Mouse (Mus musculus) CH12.LX (cell line): ENCODE results near the gene Nfix. TPM values are rescaled to one million over a fixed set of nuclear protein-coding genes. Genes with fewer than 3 reads are reported as not detected.

Experiments
- DNase-seq: peaks from one replicate; pipeline ENCODE4 v3.0.0-alpha.2; 2013; ENCODE audit errors: extremely low read depth
- H3K27ac ChIP-seq: 2 replicates; pipeline ENCODE4 v1.5.1; 2012; ENCODE audit warnings: low read depth, mild to moderate bottlenecking, control low read depth, moderate library complexity; ENCODE audit not compliant: insufficient read depth
- H3K27me3 ChIP-seq: replicated peaks from 2 replicates; pipeline ENCODE3; 2012; ENCODE audit warnings: inconsistent platforms
- H3K36me3 ChIP-seq, 2 experiments: replicated peaks in 1 of 2; 2 replicates each; pipeline versions ENCODE3 to v1.6.1; 2012; ENCODE audit warnings: inconsistent platforms in 1 of 2, low read length in 1 of 2, mild to moderate bottlenecking in 1 of 2, mixed read lengths in 1 of 2, moderate library complexity in 1 of 2; ENCODE audit not compliant: control insufficient read depth in 1 of 2, insufficient read depth in 1 of 2
- H3K4me1 ChIP-seq, 2 experiments: 2 replicates each; pipeline ENCODE4 v1.6.1; 2012; ENCODE audit warnings: inconsistent platforms in 1 of 2, moderate library complexity in 1 of 2; ENCODE audit not compliant: insufficient read depth in 2 of 2, control insufficient read depth in 1 of 2
- H3K4me2 ChIP-seq: 2 replicates; pipeline ENCODE4 v1.6.1; 2012; ENCODE audit warnings: low read depth, mild to moderate bottlenecking, control low read depth; ENCODE audit not compliant: poor library complexity, insufficient read depth, severe bottlenecking
- H3K4me3 ChIP-seq, 3 experiments: fragments of 150-350 bp in 1 of 3; sonication (generic) in 1 of 3; replicated peaks in 1 of 3; 2 replicates each; pipeline versions ENCODE3 to v1.5.1; 2011 to 2012; ENCODE audit warnings: low read depth in 2 of 3, low read length in 2 of 3, mild to moderate bottlenecking in 2 of 3, moderate library complexity in 2 of 3, control low read depth in 1 of 3, improper control_type of control experiment in 1 of 3, inconsistent platforms in 1 of 3, mixed read lengths in 1 of 3; ENCODE audit not compliant: poor library complexity in 1 of 3
- H3K79me2 ChIP-seq: replicated peaks from 2 replicates; pipeline ENCODE4 v1.6.1; 2012; ENCODE audit warnings: mild to moderate bottlenecking, moderate library complexity; ENCODE audit not compliant: control insufficient read depth, poor library complexity, insufficient read depth, severe bottlenecking; ENCODE audit errors: extremely low read depth
- H3K9ac ChIP-seq: 2 replicates; pipeline ENCODE4 v1.6.1; 2012; ENCODE audit warnings: low read depth, mild to moderate bottlenecking, control low read depth, moderate library complexity; ENCODE audit not compliant: insufficient read depth
- H3K9me3 ChIP-seq: replicated peaks from 2 replicates; pipeline ENCODE3; 2012; ENCODE audit warnings: low read length, inconsistent platforms, mixed read lengths
- CHD1 ChIP-seq: IDR thresholded peaks from 2 replicates; pipeline ENCODE4 v1.6.1; 2012; ENCODE audit warnings: low read depth, low read length, improper control_type of control experiment, inconsistent platforms
- CHD2 ChIP-seq: IDR thresholded peaks from 2 replicates; pipeline ENCODE4 v1.6.1; 2011; ENCODE audit warnings: low read length, improper control_type of control experiment
- CTCF ChIP-seq, 2 experiments: IDR thresholded peaks in 1 of 2; conservative IDR thresholded peaks in 1 of 2; 2 replicates each; pipeline ENCODE4 v1.5.1; 2011 to 2012; ENCODE audit warnings: low read depth in 2 of 2, low read length in 2 of 2, improper control_type of control experiment in 1 of 2, inconsistent platforms in 1 of 2, mild to moderate bottlenecking in 1 of 2, moderate library complexity in 1 of 2
- ELF1 ChIP-seq: IDR thresholded peaks from 2 replicates; pipeline ENCODE4 v1.6.1; 2014; ENCODE audit warnings: low read depth, mild to moderate bottlenecking, inconsistent platforms, low read length, improper control_type of control experiment
- GABPA ChIP-seq: IDR thresholded peaks from 2 replicates; pipeline ENCODE4 v1.6.1; 2012; ENCODE audit warnings: low read depth, low read length, improper control_type of control experiment, inconsistent platforms; ENCODE audit not compliant: insufficient replicate concordance
- HCFC1 ChIP-seq: IDR thresholded peaks from 2 replicates; pipeline ENCODE4 v1.6.1; 2012; ENCODE audit warnings: low read depth, mild to moderate bottlenecking, inconsistent platforms, low read length, improper control_type of control experiment
- IRF4 ChIP-seq: IDR thresholded peaks from 2 replicates; pipeline ENCODE4 v1.6.1; 2014; ENCODE audit warnings: low read depth, mild to moderate bottlenecking, inconsistent platforms, low read length, improper control_type of control experiment
- MEF2A ChIP-seq: IDR thresholded peaks from 2 replicates; pipeline ENCODE4 v1.6.1; 2014; ENCODE audit warnings: low read depth, mild to moderate bottlenecking, inconsistent platforms, low read length, improper control_type of control experiment, borderline replicate concordance
- MXI1 ChIP-seq: IDR thresholded peaks from 2 replicates; pipeline ENCODE4 v1.6.1; 2011; ENCODE audit warnings: mild to moderate bottlenecking, low read depth, low read length, improper control_type of control experiment
- MYC ChIP-seq: IDR thresholded peaks from 2 replicates; pipeline ENCODE4 v1.6.1; 2011; ENCODE audit warnings: low read depth, mild to moderate bottlenecking, improper control_type of control experiment, low read length
- NRF1 ChIP-seq: IDR thresholded peaks from 2 replicates; pipeline ENCODE4 v1.6.1; 2014; ENCODE audit warnings: low read depth, mild to moderate bottlenecking, inconsistent platforms, low read length, improper control_type of control experiment, moderate library complexity
- POLR2AphosphoS2 ChIP-seq: IDR thresholded peaks from 2 replicates; pipeline ENCODE4 v1.6.1; 2011; ENCODE audit warnings: low read depth, low read length, improper control_type of control experiment
- RCOR1 ChIP-seq: conservative IDR thresholded peaks from 2 replicates; pipeline ENCODE4 v1.6.1; 2012; ENCODE audit warnings: low read depth, mild to moderate bottlenecking, inconsistent platforms, low read length, improper control_type of control experiment
- TCF12 ChIP-seq: IDR thresholded peaks from 2 replicates; pipeline ENCODE4 v1.6.1; 2014; ENCODE audit warnings: low read depth, mild to moderate bottlenecking, inconsistent platforms, low read length, improper control_type of control experiment
- ZC3H11A ChIP-seq: IDR thresholded peaks from 2 replicates; pipeline ENCODE4 v1.6.1; 2012; ENCODE audit warnings: low read depth, mild to moderate bottlenecking, inconsistent platforms, low read length, improper control_type of control experiment
- ZKSCAN1 ChIP-seq: IDR thresholded peaks from 2 replicates; pipeline ENCODE4 v1.6.1; 2012; ENCODE audit warnings: low read depth, inconsistent platforms, low read length, improper control_type of control experiment, borderline replicate concordance
- dilution Hi-C: fragments of 300-500 bp; cut with MboI; formaldehyde crosslinking; loops from 2 replicates; pipeline ENCODE4 v1.14.3; 2020; ENCODE audit warnings: low sequenced_read_pairs; ENCODE audit not compliant: extremely low pct_unique_long_range_greater_than_20kb, extremely low pct_ligation_motif_present
- in situ Hi-C: fragments of 300-500 bp; cut with MboI; formaldehyde crosslinking; loops from 3 replicates; pipeline ENCODE4 v1.14.3; 2019; ENCODE audit warnings: low sequenced_read_pairs, low pct_ligation_motif_present, low pct_unique_long_range_greater_than_20kb, mixed read lengths
- polyA plus RNA-seq: library from polyadenylated mRNA; unstranded; fragments of >175 nt; gene quantifications from 2 replicates; pipeline ENCODE4 v1.2.1, GENCODE M21; 2012; ENCODE audit warnings: low read depth; ENCODE audit not compliant: insufficient read length
- total RNA-seq, 2 experiments: library from RNA; depleted of rRNA; stranded (reverse); fragments of 300-350 nt in 1 of 2; fragments of >200 nt in 1 of 2; gene quantifications; 2 replicates each; pipeline ENCODE4 v1.2.3; 2012 to 2014

Nfix gene
- total and polyA plus RNA-seq, 3 experiments = 0.09 to 10.5 (median 1.1) TPM

- no peak overlapping the region for H3K27ac ChIP-seq
- no peaks in the 10 kb centered on the region for H3K36me3 ChIP-seq
- TF ChIP-seq RCOR1 (no peak), CTCF (conservative IDR thresholded peaks at IDR 0.05 in 1 of 2, IDR thresholded peaks at IDR 0.05 in 1 of 2; ENCODE audit: low read depth in 2 of 2, low read length in 2 of 2) (no peak), TCF12 (no peak), GABPA (no peak), HCFC1 (no peak), MEF2A (no peak), CHD2 (no peak), CHD1 (no peak)
- peaks cover 83% of the 10 kb centered on the region for H3K27me3 ChIP-seq
- no peaks in the 10 kb centered on the region for H3K9me3 ChIP-seq
- H3K9ac ChIP-seq = no peak overlapping the region
- dilution Hi-C loops = no loop called here
- no peak overlapping the region for H3K4me2 ChIP-seq
- no peaks in the 10 kb centered on the region for H3K79me2 ChIP-seq
- no peak overlapping the region for H3K4me3 ChIP-seq
- in situ Hi-C loops = no loop called here
- H3K4me1 ChIP-seq = peaks cover 0 to 2% of the 10 kb centered on the region in 2 experiments; a peak in 1 of 4 replicates
- no peak for DNase-seq
These were observed 25.7 kb downstream of the Nfix start for GRCm38 (mm10) chr8:84774473-84774911.

DNA sequence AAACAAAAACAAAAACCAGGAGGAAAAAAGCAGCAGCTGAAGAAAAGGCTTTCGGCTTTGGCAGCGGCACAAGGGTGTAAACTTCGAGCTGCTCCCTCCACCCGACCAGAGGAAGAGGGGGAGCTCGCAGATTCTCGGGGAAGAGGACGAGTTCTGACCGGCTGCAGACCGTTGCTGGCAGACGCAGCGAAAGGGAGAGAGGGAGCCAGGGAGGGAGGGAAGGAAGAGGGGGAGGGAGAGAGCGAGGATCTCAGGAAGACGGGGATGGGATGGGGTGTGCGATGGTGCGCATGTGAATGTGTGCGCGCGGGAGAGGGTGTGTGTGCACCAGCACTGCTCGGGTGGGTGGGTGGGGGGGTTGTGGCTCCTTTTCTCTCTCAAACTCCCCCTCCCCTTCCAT, 26.3 kb downstream of the Nfix start:
- H3K36me3 ChIP-seq = no peaks in the 10 kb centered on the region
- TF ChIP-seq MEF2A (no peak), MXI1 (no peak), ZKSCAN1 (no peak), GABPA (no peak), IRF4 (no peak), POLR2AphosphoS2 (no peak), ELF1 (no peak), CHD2 (no peak), ZC3H11A (no peak), MYC (no peak), CTCF (conservative IDR thresholded peaks at IDR 0.05 in 1 of 2, IDR thresholded peaks at IDR 0.05 in 1 of 2; ENCODE audit: low read depth in 2 of 2, low read length in 2 of 2) (no peak), NRF1 (no peak)
- in situ Hi-C loops (no loop called here), dilution Hi-C loops (no loop called here)
- no peaks in the 10 kb centered on the region for H3K79me2 ChIP-seq
- peak overlapping the region; percentile 91 for H3K4me2 ChIP-seq
- H3K9ac ChIP-seq = 0 out of 2 replicates have a peak overlapping the region, but pooled peaks have one; percentile 9
- peaks cover 0 to 2% of the 10 kb centered on the region in 2 experiments; a peak in 1 of 4 replicates for H3K4me1 ChIP-seq
- no peak overlapping the region for H3K27ac ChIP-seq
- no peaks in the 10 kb centered on the region for H3K9me3 ChIP-seq
- peak overlapping the region in 1 of 3 experiments; percentile 40 for H3K4me3 ChIP-seq
- no peak for DNase-seq
- H3K27me3 ChIP-seq = peaks cover 83% of the 10 kb centered on the region
